Mouse (Mus musculus): ENCODE results near the gene Cdkl1. TPM values are rescaled to one million over a fixed set of nuclear protein-coding genes. Genes with fewer than 3 reads are reported as not detected.
A peak's percentile ranks its signal among the peaks of the same experiment; 100 is the strongest.

Cdkl1 gene
- total RNA-seq, 2 experiments from 2014 or later: 5.3 to 5.9 TPM

- intact Hi-C loops (cut with DNase I): loop anchor here (1.0 to 10.0 kb wide), 4 partner anchors 49 to 386 kb away; partner anchors contain the start of gene Map4k5
Observed at GRCm38 (mm10) chr12:69758221-69759185, 32.6 kb downstream of the Cdkl1 start.

GRCm38 (mm10) chr12:69757418-69758141 lies 33.5 kb downstream of the Cdkl1 start:
- peak; percentile 83 to 84 for DNase-seq
- intact Hi-C loops (cut with DNase I): loop anchor here (1.0 to 10.0 kb wide), 4 partner anchors 50 to 387 kb away; partner anchors contain the start of gene Map4k5

More at GRCm38 (mm10) chr12:69758221-69759185, 32.6 kb downstream of the Cdkl1 start:
- DNase-seq: peak; percentile 18 to 45

- intact Hi-C loops (cut with DNase I): loop anchor here (5.0 to 10.0 kb wide), 3 partner anchors 51 to 389 kb away; no protein-coding TSS in a partner anchor
- DNase-seq: no peak
Observed at GRCm38 (mm10) chr12:69756015-69756414, 35.1 kb downstream of the Cdkl1 start.

- no peak for DNase-seq
- intact Hi-C loops (cut with DNase I): loop anchor here (10.0 kb wide), 1 partner anchor 391 kb away; no protein-coding TSS in a partner anchor
Observed at GRCm38 (mm10) chr12:69753936-69754335, 37.1 kb downstream of the Cdkl1 start.

GRCm38 (mm10) chr12:69751864-69752341 lies 39.2 kb downstream of the Cdkl1 start:
- peak; percentile 25 to 34 for DNase-seq
- intact Hi-C loops (cut with DNase I): loop anchor here (10.0 kb wide), 1 partner anchor 393 kb away; no protein-coding TSS in a partner anchor

GRCm38 (mm10) chr12:69744138-69744537 lies 46.9 kb downstream of the Cdkl1 start:
- intact Hi-C loops (cut with DNase I): no loop called here
- DNase-seq: no peak

GRCm38 (mm10) chr12:69741965-69742364 lies 49.1 kb downstream of the Cdkl1 start:
- intact Hi-C loops (cut with DNase I): no loop called here
- DNase-seq: no peak

- no peak for DNase-seq
- intact Hi-C loops (cut with DNase I): loop anchor here (1.0 to 5.0 kb wide), 2 partner anchors 158 to 328 kb away; partner anchors contain the start of gene Atl1
Observed at GRCm38 (mm10) chr12:69733923-69734322, 57.1 kb downstream of the Cdkl1 start.

GRCm38 (mm10) chr12:69733518-69733917 lies 57.5 kb downstream of the Cdkl1 start:
- intact Hi-C loops (cut with DNase I): loop anchor here (1.0 to 5.0 kb wide), 2 partner anchors 159 to 329 kb away; partner anchors contain the start of gene Atl1
- DNase-seq: no peak

- intact Hi-C loops (cut with DNase I): loop anchor here (5.0 kb wide), 1 partner anchor 330 kb away; no protein-coding TSS in a partner anchor
- no peak for DNase-seq
Observed at GRCm38 (mm10) chr12:69732221-69732620, 58.8 kb downstream of the Cdkl1 start.

GRCm38 (mm10) chr12:69730306-69730705 lies 60.8 kb downstream of the Cdkl1 start:
- DNase-seq: no peak
- intact Hi-C loops (cut with DNase I): loop anchor here (5.0 kb wide), 1 partner anchor 332 kb away; no protein-coding TSS in a partner anchor

GRCm38 (mm10) chr12:69729246-69729645 lies 61.8 kb downstream of the Cdkl1 start:
- intact Hi-C loops (cut with DNase I): no loop called here
- DNase-seq: no peak

GRCm38 (mm10) chr12:69724711-69725460 lies 66.2 kb downstream of the Cdkl1 start, which contains the start of the genes L2hgdh and Atp5s:
Gene L2hgdh (minus strand): TSS chr12:69724873.
Gene Atp5s (plus strand): TSS chr12:69724950.
- peak; percentile 96 for DNase-seq
- intact Hi-C loops (cut with DNase I): no loop called here

- DNase-seq: no peak
- intact Hi-C loops (cut with DNase I): no loop called here
Observed at GRCm38 (mm10) chr12:69724018-69724710, 66.9 kb downstream of the Cdkl1 start.

- intact Hi-C loops (cut with DNase I): no loop called here
- no peak for DNase-seq
Observed at GRCm38 (mm10) chr12:69723376-69723775, 67.7 kb downstream of the Cdkl1 start.

GRCm38 (mm10) chr12:69722857-69723256 lies 68.2 kb downstream of the Cdkl1 start:
- intact Hi-C loops (cut with DNase I): no loop called here
- DNase-seq: no peak

GRCm38 (mm10) chr12:69713628-69714027 lies 77.4 kb downstream of the Cdkl1 start:
- DNase-seq: no peak
- intact Hi-C loops (cut with DNase I): no loop called here

GRCm38 (mm10) chr12:69704799-69705458 lies 86.1 kb downstream of the Cdkl1 start:
- intact Hi-C loops (cut with DNase I): no loop called here
- DNase-seq: no peak
